Mouse (Mus musculus) urinary bladder, adult 18-20 months (tissue): ENCODE data around the gene Phf12.
"Not testable (repeated sequence)": the region's sequence is repeated elsewhere in the genome, so short reads cannot be mapped to it uniquely, and the experiment has no call there.

Experiments used
- DNase-seq, 2 experiments: peaks; one replicate each; pipeline ENCODE4 v3.0.0; 2022; ENCODE audit warnings: low spot score in 2 of 2, mixed read lengths in 2 of 2

The Phf12 gene

GRCm38 (mm10) chr11:78031947-78032808 is 49.6 kb downstream of the Phf12 start, which contains the start of gene Dhrs13:
TSS of gene Dhrs13 (plus strand) at chr11:78032280.
- DNase-seq, result peak; percentile 85 to 89

- DNase-seq, result no peak
Observed at GRCm38 (mm10) chr11:78032809-78033195, 50.2 kb downstream of the Phf12 start.

DNA sequence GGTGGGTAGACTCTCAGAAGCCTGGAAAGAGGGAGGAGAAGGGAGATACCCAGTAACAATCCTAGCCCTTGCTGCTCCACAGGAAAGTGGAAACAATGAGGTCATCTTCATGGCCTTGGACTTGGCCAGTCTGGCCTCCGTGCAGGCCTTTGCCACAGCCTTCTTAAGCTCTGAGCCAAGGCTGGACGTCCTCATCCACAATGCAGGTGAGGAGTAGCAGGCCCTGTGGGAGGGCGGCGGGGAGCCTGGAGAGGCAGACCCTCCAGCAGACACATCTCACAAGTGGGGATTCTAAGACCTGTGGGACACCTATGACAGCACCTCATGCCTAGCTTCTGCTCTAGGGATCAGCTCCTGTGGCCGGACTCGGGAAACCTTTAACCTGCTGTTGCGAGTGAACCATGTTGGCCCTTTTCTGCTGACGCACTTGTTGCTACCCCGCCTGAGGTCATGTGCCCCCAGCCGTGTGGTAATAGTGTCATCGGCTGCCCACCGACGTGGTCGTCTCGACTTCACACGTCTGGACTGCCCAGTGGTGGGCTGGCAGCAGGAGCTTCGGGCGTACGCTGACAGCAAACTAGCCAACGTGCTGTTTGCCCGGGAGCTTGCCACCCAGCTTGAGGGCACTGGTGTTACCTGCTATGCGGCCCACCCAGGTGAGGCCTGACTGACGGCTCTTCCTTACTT is 51.5 kb downstream of the Phf12 start:
- no peak for DNase-seq

- no peak for DNase-seq
Observed at GRCm38 (mm10) chr11:78036791-78037190, 54.2 kb downstream of the Phf12 start.

DNA sequence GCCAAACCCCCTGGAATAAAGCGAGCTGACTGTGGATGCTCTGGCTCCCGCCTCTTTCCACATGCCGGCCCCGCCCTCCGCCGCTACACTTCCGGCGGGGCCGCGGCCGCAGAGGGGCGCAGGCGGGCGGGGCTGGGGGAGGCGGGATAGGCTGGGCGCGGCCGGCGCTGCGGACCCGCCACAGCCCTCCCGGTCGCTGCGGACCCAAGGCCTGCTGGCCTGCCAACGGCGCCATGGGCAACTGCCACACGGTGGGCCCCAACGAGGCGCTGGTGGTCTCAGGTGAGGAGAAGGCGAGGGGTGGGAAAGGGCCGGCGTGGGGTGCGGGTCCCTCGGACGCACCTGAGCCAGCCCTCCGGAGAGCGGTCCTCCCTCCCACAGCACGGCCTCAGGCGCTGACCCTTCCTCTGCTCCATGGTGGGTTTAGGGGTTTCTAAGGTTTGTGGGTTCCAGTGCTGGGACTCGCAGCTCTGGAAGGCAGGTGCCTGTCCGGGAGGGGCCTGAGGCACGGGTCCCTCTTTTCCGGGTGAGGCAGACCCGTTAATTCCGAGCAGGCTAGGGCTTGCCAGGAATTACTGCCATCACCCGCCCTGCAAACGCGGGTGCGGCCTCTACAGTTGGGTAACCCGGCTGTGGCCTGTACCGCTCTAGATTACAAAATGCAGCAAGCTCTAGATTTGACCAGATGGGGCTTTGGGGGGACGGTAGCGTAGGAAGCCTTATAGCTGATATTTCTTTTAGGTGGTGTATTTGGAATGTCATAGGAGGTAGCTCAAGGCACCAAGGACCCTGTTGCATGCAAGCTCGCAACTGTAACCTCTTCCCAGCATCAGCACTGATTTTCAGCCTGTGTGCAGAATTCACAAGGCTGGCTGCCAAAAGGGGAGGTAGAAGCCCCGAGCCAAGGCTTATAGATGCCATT is 55.5 kb downstream of the Phf12 start, which contains the start of gene Flot2:
Gene Flot2 (plus strand): TSS at position 101 of the 922 bp plus-strand sequence.
- DNase-seq, result peak; percentile 56 to 73

DNA sequence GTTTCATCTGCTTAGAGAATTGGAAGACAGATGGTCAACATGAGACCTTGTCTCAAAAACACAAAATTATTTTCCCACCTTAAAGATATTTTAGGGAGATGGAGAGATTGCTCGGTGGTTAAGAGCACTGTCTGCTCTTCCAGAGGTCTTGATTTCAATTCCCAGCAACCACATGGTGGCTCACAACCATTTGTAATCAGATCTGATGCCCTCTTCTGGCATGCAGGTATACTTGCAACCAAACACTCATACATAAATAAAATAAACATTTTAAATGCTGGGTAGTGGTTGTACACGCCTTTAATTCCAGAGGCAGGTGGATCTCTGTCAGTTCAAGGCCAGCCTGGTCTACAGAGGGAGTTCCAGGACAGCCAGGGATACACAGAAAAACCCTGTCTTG is 58.3 kb downstream of the Phf12 start:
- DNase-seq, result no peak

DNA sequence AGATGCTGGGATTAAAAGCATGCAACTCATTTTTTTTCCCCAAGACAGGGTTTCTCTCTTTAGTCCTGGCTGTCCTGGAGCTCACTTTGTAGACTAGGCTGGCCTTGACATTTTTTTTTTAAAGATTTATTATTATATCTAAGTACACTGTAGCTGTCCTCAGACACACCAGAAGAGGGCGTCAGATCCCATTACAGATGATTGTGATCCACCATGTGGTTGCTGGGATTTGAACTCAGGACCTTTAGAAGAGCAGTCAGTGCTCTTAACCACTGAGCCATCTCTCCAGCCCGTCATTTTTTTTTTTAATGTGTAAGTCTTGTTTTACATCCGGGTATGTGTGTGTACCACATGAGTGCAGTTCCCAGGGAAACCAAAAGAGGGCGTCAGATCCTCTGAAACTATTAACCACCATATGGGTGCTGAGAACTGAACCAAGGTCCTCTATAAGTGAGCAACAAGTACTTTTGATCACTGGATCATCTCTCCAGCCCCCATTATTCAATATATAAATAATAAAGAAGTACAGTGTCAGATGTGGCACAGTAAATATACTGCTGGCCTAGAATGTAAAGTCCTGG is 59.8 kb downstream of the Phf12 start:
- DNase-seq, result not testable (repeated sequence)

DNA sequence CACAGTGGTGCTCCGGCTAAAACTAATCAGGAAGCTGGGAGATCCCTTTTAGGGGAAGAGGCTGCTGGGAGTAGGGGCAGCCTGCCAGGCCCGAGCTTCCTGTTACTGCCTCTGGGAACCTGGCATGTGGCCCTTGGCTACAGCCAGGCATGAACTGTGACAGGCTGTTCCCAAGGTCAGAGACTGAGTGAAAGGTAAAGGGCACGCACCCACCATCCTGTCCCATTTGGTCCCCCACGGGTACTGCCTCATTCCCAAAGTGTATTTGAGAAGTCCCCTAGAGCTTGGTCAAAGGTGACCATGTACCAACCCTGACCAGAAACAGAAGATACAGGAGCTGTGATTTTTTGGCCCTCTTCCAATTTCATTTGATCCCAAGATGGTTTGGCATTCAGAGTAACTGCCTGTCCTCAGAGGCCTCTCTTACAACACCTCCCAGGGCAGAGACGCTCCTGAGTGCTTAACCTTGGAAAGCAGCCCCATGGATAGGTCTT is 62.3 kb downstream of the Phf12 start:
- peak in 1 of 2 experiments; percentile 37 for DNase-seq

- DNase-seq, result not testable (repeated sequence)
Observed at GRCm38 (mm10) chr11:78048637-78049036, 66.1 kb downstream of the Phf12 start.

GRCm38 (mm10) chr11:78053078-78053477 is 70.5 kb downstream of the Phf12 start:
- DNase-seq, result no peak

DNA sequence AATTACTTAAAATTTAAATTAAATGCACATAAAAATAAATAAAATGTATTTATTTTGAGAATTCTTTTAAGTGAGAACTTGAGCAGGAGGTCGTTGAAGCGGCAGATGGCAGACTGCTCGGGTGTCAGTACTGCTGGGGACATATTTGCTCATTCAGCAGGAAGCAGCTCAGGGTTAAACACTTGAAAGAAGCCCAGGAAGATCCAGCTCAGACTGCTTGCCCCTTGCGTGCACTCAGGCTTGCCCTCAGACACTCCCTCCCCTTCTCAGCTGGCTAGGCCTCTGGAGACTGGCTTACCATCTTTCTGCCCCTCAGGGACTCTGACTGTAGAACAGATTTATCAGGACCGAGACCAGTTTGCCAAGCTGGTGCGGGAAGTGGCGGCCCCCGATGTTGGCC is 74.4 kb downstream of the Phf12 start:
- DNase-seq, result no peak

GRCm38 (mm10) chr11:78059833-78060757 is 77.5 kb downstream of the Phf12 start:
- DNase-seq, result peak; percentile 37 to 41

DNA sequence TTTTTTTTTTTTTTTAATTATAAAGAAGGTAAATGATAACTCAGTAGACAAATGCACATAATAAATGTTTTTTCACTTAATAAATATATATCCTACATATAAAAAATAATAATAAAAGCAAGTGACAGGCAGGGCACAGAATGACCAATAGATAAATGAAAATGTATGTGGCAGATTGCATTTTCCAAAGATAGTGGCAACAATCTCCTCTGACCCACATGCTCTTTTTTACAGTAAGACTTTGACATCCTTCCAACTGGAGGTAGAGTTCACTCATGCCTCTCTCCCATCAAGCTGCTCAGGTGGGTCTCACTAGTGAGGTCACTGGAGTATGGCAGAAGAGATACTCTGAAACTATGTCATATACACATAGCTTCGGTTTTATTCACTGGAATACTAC is 80.0 kb downstream of the Phf12 start:
- DNase-seq, result no peak

- no peak for DNase-seq
Observed at GRCm38 (mm10) chr11:78065906-78066305, 83.4 kb downstream of the Phf12 start.

DNA sequence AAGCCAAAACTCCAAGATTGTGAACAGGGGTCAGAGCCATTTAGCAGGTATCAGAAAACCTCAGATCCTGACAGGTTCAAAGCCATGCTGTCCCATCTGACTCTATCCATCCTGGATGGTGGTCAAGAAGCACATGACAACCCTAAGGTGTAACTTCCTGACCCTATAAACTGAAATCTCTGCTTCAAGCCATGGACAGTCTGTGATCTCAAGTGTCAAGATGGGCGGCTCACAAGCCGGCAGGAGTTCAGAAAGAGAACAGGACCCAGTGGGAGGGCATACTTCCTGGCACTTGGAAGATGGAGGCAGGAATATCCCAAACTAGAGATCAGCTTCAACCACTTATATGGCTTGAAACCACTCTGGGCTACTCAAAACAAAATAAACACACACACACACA is 84.1 kb downstream of the Phf12 start:
- DNase-seq, result no peak

GRCm38 (mm10) chr11:78067566-78067965 is 85.0 kb downstream of the Phf12 start:
- DNase-seq, result no peak

DNA sequence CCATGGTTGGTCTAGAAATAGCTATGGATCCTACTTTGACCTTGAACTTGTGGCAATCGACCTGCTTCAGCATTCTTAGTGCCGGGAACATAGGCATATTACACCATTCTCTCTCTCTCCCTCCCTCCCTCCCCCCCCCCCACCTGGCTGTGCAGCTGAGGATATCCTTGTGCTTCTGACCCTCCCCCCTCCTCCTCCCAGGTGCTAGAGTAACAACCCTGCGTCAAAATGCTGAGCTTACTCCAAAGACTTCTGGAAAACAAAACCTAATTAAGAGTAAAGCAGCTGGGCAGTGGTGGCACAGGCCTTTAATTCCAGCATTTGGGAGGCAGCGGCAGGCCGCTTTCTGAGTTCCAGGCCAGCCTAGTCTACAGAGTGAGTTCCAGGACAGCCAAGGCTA is 86.6 kb downstream of the Phf12 start:
- DNase-seq, result no peak

- DNase-seq, result no peak
Observed at GRCm38 (mm10) chr11:78069646-78070045, 87.1 kb downstream of the Phf12 start.

DNA sequence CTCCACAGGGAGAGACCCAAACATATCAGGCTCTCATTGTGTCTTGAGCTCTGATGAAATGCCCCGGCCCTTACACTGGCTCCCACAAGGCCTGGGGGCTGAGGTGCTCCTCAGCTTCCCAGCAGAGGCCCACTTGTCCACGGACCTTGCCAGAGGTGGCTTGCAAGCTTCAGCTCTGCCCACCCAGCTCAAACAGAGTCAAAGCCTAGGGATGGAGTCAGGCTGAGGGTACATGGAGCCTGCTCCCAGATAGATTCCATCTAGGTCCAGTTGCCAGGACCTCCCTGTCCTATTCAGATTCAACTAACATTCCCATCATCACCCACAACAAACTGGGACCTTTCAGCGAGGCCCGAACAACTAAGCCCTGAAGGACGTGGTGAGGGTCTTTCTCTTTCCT is 89.4 kb downstream of the Phf12 start:
- no peak for DNase-seq
